Mouse (Mus musculus): ENCODE measurements at regions not wholly inside any gene's neighbourhood (a gene's known extent, or its start where the extent isn't known, plus 50 kb on each side); places are given as distances from the start of the nearest gene placed in this dataset.
"Not testable (repeated sequence)": the region's sequence is repeated elsewhere in the genome, so short reads cannot be mapped to it uniquely, and the experiment has no call there.

GRCm38 (mm10) chr4:45640713-45641112 lies 108.4 kb upstream of the Shb start:
- no peak for DNase-seq

- no peak for DNase-seq
These were observed 107.2 kb upstream of the Shb start for GRCm38 (mm10) chr4:45639397-45640034.

- no peak for DNase-seq
These were observed 106.1 kb upstream of the Shb start for GRCm38 (mm10) chr4:45638411-45638810.

GRCm38 (mm10) chr4:45631276-45632045 lies 99.2 kb upstream of the Shb start:
- no peak for DNase-seq

GRCm38 (mm10) chr4:45625633-45626032 lies 93.4 kb upstream of the Shb start:
- DNase-seq = no peak

GRCm38 (mm10) chr4:45622017-45622416 lies 89.7 kb upstream of the Shb start:
- no peak for DNase-seq

GRCm38 (mm10) chr4:45617126-45617525 lies 84.9 kb upstream of the Shb start:
- no peak for DNase-seq

- DNase-seq = not testable (repeated sequence)
These were observed 81.2 kb upstream of the Shb start for GRCm38 (mm10) chr4:45613498-45613897.

- peak; percentile 8 to 40 for DNase-seq
These were observed 79.9 kb upstream of the Shb start for GRCm38 (mm10) chr4:45612132-45612531.

GRCm38 (mm10) chr4:45610937-45611336 lies 78.7 kb upstream of the Shb start:
- no peak for DNase-seq

GRCm38 (mm10) chr4:45606578-45606977 lies 74.3 kb upstream of the Shb start:
- DNase-seq = no peak

- no peak for DNase-seq
These were observed 73.4 kb upstream of the Shb start for GRCm38 (mm10) chr4:45605681-45606080.

GRCm38 (mm10) chr4:45604271-45604800 lies 72.1 kb upstream of the Shb start:
- no peak for DNase-seq

- DNase-seq = no peak
These were observed 68.2 kb upstream of the Shb start for GRCm38 (mm10) chr4:45600520-45600919.

- DNase-seq = no peak
These were observed 61.2 kb upstream of the Shb start for GRCm38 (mm10) chr4:45593435-45593991.

- no peak for DNase-seq
These were observed 60.5 kb upstream of the Shb start for GRCm38 (mm10) chr4:45592766-45593165.

- DNase-seq = no peak
These were observed 59.4 kb upstream of the Shb start for GRCm38 (mm10) chr4:45591405-45592315.

- DNase-seq = no peak
These were observed 58.6 kb upstream of the Shb start for GRCm38 (mm10) chr4:45590836-45591235.

GRCm38 (mm10) chr4:45588322-45588721 lies 56.1 kb upstream of the Shb start:
- DNase-seq = no peak

GRCm38 (mm10) chr4:45587202-45587601 lies 54.9 kb upstream of the Shb start:
- DNase-seq = no peak

GRCm38 (mm10) chr4:45586310-45586709 lies 54.0 kb upstream of the Shb start:
- DNase-seq = no peak

GRCm38 (mm10) chr4:45585188-45585820 lies 53.0 kb upstream of the Shb start:
- DNase-seq = no peak
